Mouse (Mus musculus) embryonic facial prominence, embryonic 14.5 days (tissue): ENCODE data around the gene Cfl1. TPM values are rescaled to one million over a fixed set of nuclear protein-coding genes. Genes with fewer than 3 reads are reported as not detected.
A peak's percentile ranks its signal among the peaks of the same experiment; 100 is the strongest.

ENCODE experiments used
- ATAC-seq: fragments of 200-750 bp; cut with Nextera tagmentation; 2 replicates; pipeline ENCODE4 v1.8.0; 2017; ENCODE audit warnings: low read depth, moderate number of reproducible peaks, moderate TSS enrichment
- DNase-seq: peaks from one replicate; pipeline ENCODE4 v3.0.0-alpha.2; 2015; ENCODE audit warnings: low spot score
- H3K27ac ChIP-seq: fragments of 300-500 bp; sonication (generic); replicated peaks from 2 replicates; pipeline ENCODE4 v1.5.1; 2014; ENCODE audit warnings: low read depth, mild to moderate bottlenecking, low read length, moderate library complexity
- H3K27me3 ChIP-seq: fragments of 300-500 bp; sonication (generic); replicated peaks from 2 replicates; pipeline ENCODE4 v1.6.1; 2014; ENCODE audit warnings: low read length; ENCODE audit not compliant: control insufficient read depth, insufficient read depth
- H3K36me3 ChIP-seq: fragments of 300-500 bp; sonication (generic); 2 replicates; pipeline ENCODE4 v1.6.1; 2014; ENCODE audit warnings: low read length, mixed read lengths; ENCODE audit not compliant: control insufficient read depth, insufficient read depth
- H3K4me1 ChIP-seq: fragments of 300-500 bp; sonication (generic); 2 replicates; pipeline ENCODE4 v1.6.1; 2014; ENCODE audit warnings: antibody characterized with exemption, low read length; ENCODE audit not compliant: control insufficient read depth, insufficient read depth
- H3K4me2 ChIP-seq: fragments of 300-500 bp; sonication (generic); 2 replicates; pipeline ENCODE4 v1.6.1; 2014; ENCODE audit warnings: low read depth, mild to moderate bottlenecking, low read length, moderate library complexity, mixed read lengths
- H3K4me3 ChIP-seq: fragments of 300-500 bp; sonication (generic); 2 replicates; pipeline ENCODE4 v1.5.1; 2014; ENCODE audit warnings: low read depth, mild to moderate bottlenecking, low read length
- H3K9ac ChIP-seq: fragments of 300-500 bp; sonication (generic); 2 replicates; pipeline ENCODE4 v1.6.1; 2014; ENCODE audit warnings: low read depth, mild to moderate bottlenecking, low read length, moderate library complexity, mixed read lengths
- H3K9me3 ChIP-seq: fragments of 300-500 bp; sonication (generic); 2 replicates; pipeline ENCODE4 v1.6.1; 2016; ENCODE audit warnings: low read length; ENCODE audit not compliant: control insufficient read depth
- WGBS: fragments of 180-500 bp; shearing (Covaris S2); extraction: QIAGEN DNeasy Blood & Tissue Kit; methylation state at CpG from one replicate; pipeline ENCODE4 v1.1.7; 2014; 5-methylcytosine and 5-hydroxymethylcytosine counted together
- polyA plus RNA-seq: library from polyadenylated mRNA; unstranded; fragments of >200 nt; fragmentation: Nextera tagmentation; extraction: Ambion mirVana; gene quantifications from 2 replicates; pipeline ENCODE4 v1.2.1, GENCODE M21; 2014

Cfl1 gene
- polyA plus RNA-seq, 1 experiment from 2014 or later: 2,353 TPM

- no peak for ATAC-seq
- no peak overlapping the region for H3K27ac ChIP-seq
- H3K4me2 ChIP-seq: no peak overlapping the region
- H3K9me3 ChIP-seq: no peaks in the 10 kb centered on the region
- DNase-seq: no peak
- no peak overlapping the region for H3K4me3 ChIP-seq
- H3K36me3 ChIP-seq: peaks cover 78% of the 10 kb centered on the region
- H3K4me1 ChIP-seq: peaks cover 12% of the 10 kb centered on the region
- H3K27me3 ChIP-seq: no peaks in the 10 kb centered on the region
- 90% methylated on average over 19 of the region's 19 CpGs for WGBS
- H3K9ac ChIP-seq: no peak overlapping the region
Measured at GRCm38 (mm10) chr19:5483386-5484359, 6.6 kb upstream of the Cfl1 start.

DNA sequence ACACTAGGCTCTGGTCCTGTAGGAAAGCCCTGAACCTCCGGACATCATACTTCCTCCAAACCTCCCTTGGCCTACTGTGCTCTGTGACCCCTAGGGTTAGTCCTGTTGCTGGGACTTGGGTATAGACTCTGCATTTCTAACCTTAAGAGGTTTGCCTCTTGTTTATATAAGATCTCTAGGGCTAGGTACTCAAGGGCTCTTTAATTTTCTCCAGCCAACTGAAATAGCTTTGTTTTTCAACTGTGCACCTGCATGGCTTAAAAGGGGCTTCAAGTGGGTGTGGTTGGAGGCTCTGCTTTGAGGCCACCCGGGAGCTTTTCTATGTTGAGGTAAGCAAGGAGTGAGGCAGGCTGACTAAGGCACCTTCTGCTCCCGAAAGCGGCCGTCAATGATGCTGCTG, 5.8 kb upstream of the Cfl1 start:
- Histone ChIP-seq H3K9ac (no peak overlapping the region), H3K27ac (no peak overlapping the region), H3K4me2 (no peak overlapping the region), H3K36me3 (peaks cover 70% of the 10 kb centered on the region), H3K27me3 (no peaks in the 10 kb centered on the region), H3K4me3 (no peak overlapping the region), H3K9me3 (no peaks in the 10 kb centered on the region), H3K4me1 (peaks cover 12% of the 10 kb centered on the region)
- no peak for DNase-seq
- WGBS: 89% methylated on average over 5 of the region's 5 CpGs
- no peak for ATAC-seq

DNA sequence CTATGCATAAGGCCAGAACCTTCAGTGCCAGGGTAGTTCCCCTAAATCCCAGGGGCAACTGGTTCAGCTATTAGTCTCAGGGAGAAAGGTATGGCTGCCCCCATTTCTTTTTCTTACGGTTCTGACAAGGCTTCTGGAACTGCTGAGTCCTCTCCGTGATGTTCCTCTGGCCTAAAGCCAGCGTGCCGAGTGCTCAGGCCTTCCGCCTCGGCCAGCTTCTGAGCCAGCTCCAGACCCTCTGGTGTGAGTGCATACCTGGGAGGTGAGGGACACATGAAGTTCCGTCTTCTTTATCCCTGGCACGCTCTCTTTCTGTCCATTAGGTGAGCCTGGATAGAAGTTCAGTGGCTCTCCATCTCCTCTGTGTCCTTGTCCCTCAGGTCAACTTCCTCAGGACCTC, 4.9 kb upstream of the Cfl1 start:
- Histone ChIP-seq H3K4me2 (no peak overlapping the region), H3K9ac (no peak overlapping the region), H3K4me3 (no peak overlapping the region), H3K9me3 (no peaks in the 10 kb centered on the region), H3K4me1 (peaks cover 12% of the 10 kb centered on the region), H3K27me3 (no peaks in the 10 kb centered on the region), H3K27ac (no peak overlapping the region), H3K36me3 (peaks cover 61% of the 10 kb centered on the region)
- DNase-seq: no peak
- 93% methylated on average over 8 of the region's 8 CpGs for WGBS
- ATAC-seq: no peak

- no peak overlapping the region for H3K27ac ChIP-seq
- WGBS: 88% methylated on average over 7 of the region's 7 CpGs
- no peaks in the 10 kb centered on the region for H3K9me3 ChIP-seq
- ATAC-seq: no peak
- H3K4me3 ChIP-seq: no peak overlapping the region
- H3K4me2 ChIP-seq: no peak overlapping the region
- H3K27me3 ChIP-seq: no peaks in the 10 kb centered on the region
- peaks cover 12% of the 10 kb centered on the region for H3K4me1 ChIP-seq
- H3K9ac ChIP-seq: no peak overlapping the region
- no peak for DNase-seq
- H3K36me3 ChIP-seq: peaks cover 56% of the 10 kb centered on the region
Measured at GRCm38 (mm10) chr19:5485821-5486220, 4.4 kb upstream of the Cfl1 start.

DNA sequence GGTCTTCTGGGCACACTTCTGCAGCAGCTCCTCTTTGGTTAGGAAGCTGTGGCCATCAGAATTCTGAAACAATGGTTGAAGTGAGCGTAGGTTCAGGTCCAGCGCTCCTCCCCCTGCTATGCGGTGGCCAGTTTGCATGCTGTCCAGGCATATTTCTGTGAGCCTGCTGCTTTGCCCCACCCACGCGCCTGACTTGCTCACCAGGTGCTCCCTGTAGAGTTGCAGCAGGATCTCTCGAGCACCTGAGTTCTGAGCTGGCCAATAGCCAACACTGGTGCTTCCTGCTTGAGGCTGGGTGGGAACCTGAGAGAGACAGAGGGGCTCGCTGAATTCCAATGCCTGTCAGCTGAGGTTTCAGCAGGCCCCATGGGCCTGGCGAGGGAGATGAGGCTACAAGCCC, 4.0 kb upstream of the Cfl1 start:
- 83% methylated on average over 8 of the region's 8 CpGs for WGBS
- H3K27ac ChIP-seq: no peak overlapping the region
- peak; percentile 56 for DNase-seq
- H3K9me3 ChIP-seq: no peaks in the 10 kb centered on the region
- peaks cover 52% of the 10 kb centered on the region for H3K36me3 ChIP-seq
- no peaks in the 10 kb centered on the region for H3K27me3 ChIP-seq
- peaks cover 12% of the 10 kb centered on the region for H3K4me1 ChIP-seq
- no peak overlapping the region for H3K4me3 ChIP-seq
- no peak for ATAC-seq
- H3K9ac ChIP-seq: peak overlapping the region; percentile 19; the same call in 1 of the 2 replicates
- H3K4me2 ChIP-seq: no peak overlapping the region

DNA sequence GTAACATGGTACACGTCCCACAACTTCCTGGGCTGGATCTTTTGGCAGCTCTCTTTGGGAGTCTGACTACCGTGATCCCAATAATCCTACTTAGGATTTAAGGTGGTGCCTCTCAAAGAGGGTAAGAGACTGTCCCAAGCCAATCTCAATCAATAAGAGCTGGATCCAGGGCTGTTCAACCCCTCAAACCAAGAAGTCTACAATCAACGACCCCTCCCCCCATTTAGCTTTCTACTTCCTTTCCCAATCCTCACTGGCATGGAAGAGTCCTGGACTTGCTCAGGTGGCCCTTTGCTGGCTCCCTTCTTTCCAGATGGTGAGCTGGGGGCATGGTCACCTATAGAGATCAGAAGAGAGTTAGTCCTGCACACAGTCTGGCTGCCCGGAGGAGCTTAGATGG, 3.5 kb upstream of the Cfl1 start:
- Histone ChIP-seq H3K4me1 (peaks cover 12% of the 10 kb centered on the region), H3K4me2 (peak overlapping the region; percentile 73), H3K27ac (0 out of 2 replicates have a peak overlapping the region, but pooled peaks have one; percentile 98), H3K4me3 (peak overlapping the region; percentile 55; the same call in 1 of the 2 replicates), H3K9ac (peak overlapping the region; percentile 19; the same call in 1 of the 2 replicates), H3K27me3 (no peaks in the 10 kb centered on the region), H3K9me3 (no peaks in the 10 kb centered on the region), H3K36me3 (peaks cover 47% of the 10 kb centered on the region)
- no peak for ATAC-seq
- WGBS: 83% methylated on average over 4 of the region's 4 CpGs
- DNase-seq: no peak

GRCm38 (mm10) chr19:5487768-5488550, 2.3 kb upstream of the Cfl1 start, which contains the start of gene Mus81:
Gene Mus81, minus strand, starts transcription at chr19:5488402.
- H3K36me3 ChIP-seq: peaks cover 44% of the 10 kb centered on the region
- no peaks in the 10 kb centered on the region for H3K9me3 ChIP-seq
- peak within 1 kb of the TSS; percentile 68 for H3K9ac ChIP-seq
- peaks cover 12% of the 10 kb centered on the region for H3K4me1 ChIP-seq
- H3K27ac ChIP-seq: peak within 1 kb of the TSS; percentile 98
- H3K4me3 ChIP-seq: peak within 1 kb of the TSS; percentile 55
- ATAC-seq (peak; percentile 65), DNase-seq (peak; percentile 98)
- peak within 1 kb of the TSS; percentile 73 for H3K4me2 ChIP-seq
- H3K27me3 ChIP-seq: no peaks in the 10 kb centered on the region
- under 1% methylated on average over 36 of the region's 39 CpGs for WGBS

DNA sequence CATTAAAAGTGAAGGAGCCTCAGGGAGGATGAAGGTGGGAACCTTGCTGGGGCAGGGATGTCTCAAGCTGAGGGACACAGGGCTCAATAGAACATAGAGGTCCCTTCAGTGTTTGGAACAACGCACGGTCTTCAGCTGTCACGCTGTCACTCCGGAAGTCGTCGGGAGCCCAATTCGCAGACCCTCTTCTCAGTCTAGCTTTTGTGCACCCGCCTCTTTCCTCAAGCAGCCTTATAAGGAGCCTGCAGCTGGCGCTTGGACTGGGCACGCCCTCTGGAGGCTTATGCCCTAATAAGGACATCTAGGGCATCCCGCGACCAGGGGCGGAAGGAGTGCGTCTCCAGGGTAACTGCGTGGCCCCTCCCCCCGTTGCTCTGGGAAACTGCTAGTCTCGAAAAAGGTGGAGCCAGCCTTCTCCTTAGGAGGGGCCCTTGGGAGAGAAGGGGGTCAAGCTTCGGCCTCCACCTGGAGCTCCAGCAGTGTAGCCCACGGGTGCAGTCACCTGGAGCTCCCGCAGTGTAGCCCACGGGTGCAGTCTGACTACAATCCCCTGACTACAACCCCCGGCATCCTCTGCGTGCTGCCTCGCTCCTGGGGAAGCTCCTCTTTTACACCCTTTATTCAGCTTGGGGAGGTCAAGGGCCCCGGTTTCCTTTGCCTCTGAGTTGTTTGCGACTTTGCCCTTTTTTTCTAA, 1.2 kb upstream of the Cfl1 start:
- WGBS: 0% methylated on average over 24 of the region's 26 CpGs
- Histone ChIP-seq H3K36me3 (peaks cover 44% of the 10 kb centered on the region), H3K4me3 (peak overlapping the region; percentile 55), H3K4me2 (peak overlapping the region; percentile 73), H3K4me1 (peaks cover 12% of the 10 kb centered on the region), H3K27me3 (no peaks in the 10 kb centered on the region), H3K9ac (peak overlapping the region; percentile 68), H3K27ac (peak overlapping the region; percentile 98), H3K9me3 (no peaks in the 10 kb centered on the region)
- ATAC-seq (peak; percentile 83), DNase-seq (peak; percentile 99)
